Mouse (Mus musculus) ES-E14 (cell line): Measurements from ENCODE around the gene Phf21a. TPM values are rescaled to one million over a fixed set of nuclear protein-coding genes. Genes with fewer than 3 reads are reported as not detected.
"Not testable (repeated sequence)": the region's sequence is repeated elsewhere in the genome, so short reads cannot be mapped to it uniquely, and the experiment has no call there.

Experiments used
- DNase-seq: peaks from one replicate; pipeline ENCODE4 v3.0.0-alpha.2; 2013; ENCODE audit warnings: low read depth, low spot score
- H3K27ac ChIP-seq: 2 replicates; pipeline ENCODE4 v1.5.1; 2012; ENCODE audit warnings: low read depth, mild to moderate bottlenecking, low read length, moderate library complexity, mixed read lengths; ENCODE audit not compliant: poor library complexity, insufficient read depth, severe bottlenecking
- H3K36me3 ChIP-seq: 2 replicates; pipeline ENCODE4 v1.6.1; 2012; ENCODE audit warnings: mild to moderate bottlenecking, low read length, moderate library complexity, mixed read lengths; ENCODE audit not compliant: control insufficient read depth, poor library complexity, insufficient read depth, severe bottlenecking
- H3K4me1 ChIP-seq, 2 experiments: fragments of 150-350 bp in 1 of 2; sonication (generic) in 1 of 2; 2 replicates each; pipeline ENCODE4 v1.6.1; 2012; ENCODE audit warnings: low read length in 2 of 2, mild to moderate bottlenecking in 1 of 2, mixed read lengths in 1 of 2; ENCODE audit not compliant: control insufficient read depth in 2 of 2, insufficient read depth in 2 of 2, poor library complexity in 1 of 2
- H3K4me3 ChIP-seq, 2 experiments: fragments of 150-350 bp in 1 of 2; sonication (generic) in 1 of 2; 2 replicates each; pipeline ENCODE4 v1.5.1; 2012; ENCODE audit warnings: low read length in 2 of 2, low read depth in 1 of 2, mild to moderate bottlenecking in 1 of 2, mixed read lengths in 1 of 2; ENCODE audit not compliant: insufficient read depth in 1 of 2, poor library complexity in 1 of 2, severe bottlenecking in 1 of 2
- H3K9ac ChIP-seq: 2 replicates; pipeline ENCODE4 v1.6.1; 2012; ENCODE audit warnings: low read depth, mild to moderate bottlenecking, low read length, mixed read lengths; ENCODE audit not compliant: poor library complexity, insufficient read depth, severe bottlenecking
- H3K9me3 ChIP-seq: fragments of 150-350 bp; sonication (generic); 2 replicates; pipeline ENCODE4 v1.6.1; 2012; ENCODE audit warnings: low read depth, mild to moderate bottlenecking, low read length; ENCODE audit not compliant: control insufficient read depth, insufficient read depth
- CHD2 ChIP-seq: IDR thresholded peaks from 2 replicates; pipeline ENCODE4 v1.6.1; 2014; ENCODE audit warnings: mild to moderate bottlenecking, low read depth, low read length, inconsistent platforms
- HCFC1 ChIP-seq: IDR thresholded peaks from 2 replicates; pipeline ENCODE4 v1.6.1; 2012; ENCODE audit warnings: low read length, inconsistent platforms, borderline replicate concordance; ENCODE audit not compliant: insufficient read depth
- MAFK ChIP-seq: IDR thresholded peaks from 2 replicates; pipeline ENCODE4 v1.6.1; 2014; ENCODE audit warnings: mild to moderate bottlenecking, low read depth, low read length, inconsistent platforms; ENCODE audit not compliant: insufficient read depth
- ZC3H11A ChIP-seq: IDR thresholded peaks from 2 replicates; pipeline ENCODE4 v1.6.1; 2012; ENCODE audit warnings: low read depth, mild to moderate bottlenecking, inconsistent platforms, low read length, borderline replicate concordance
- ZNF384 ChIP-seq: IDR thresholded peaks from 2 replicates; pipeline ENCODE4 v1.6.1; 2012; ENCODE audit warnings: low read depth, low read length, inconsistent platforms
- in situ Hi-C, 2 experiments: fragments of 600-800 bp; cut with MboI; formaldehyde crosslinking; loops; one replicate each; pipeline ENCODE4 v1.15.1; 2025; ENCODE audit warnings: low sequenced_read_pairs in 2 of 2, inconsistent platforms in 1 of 2; ENCODE audit not compliant: unreplicated experiment in 2 of 2
- total RNA-seq: library from RNA; depleted of rRNA; stranded (reverse); fragments of 300-350 nt; gene quantifications from 2 replicates; pipeline ENCODE4 v1.2.3, GENCODE M21; 2012

Gene Phf21a
- total RNA-seq, 1 experiment = 23.5 TPM

GRCm38 (mm10) chr2:92397436-92397835 lies 304.5 kb downstream of the Phf21a start:
- no peaks in the 10 kb centered on the region for H3K9me3 ChIP-seq
- H3K4me1 ChIP-seq = peaks cover 0 to 6% of the 10 kb centered on the region in 2 experiments; a peak in 1 of 4 replicates
- no peak overlapping the region for H3K9ac ChIP-seq
- no peak overlapping the region for H3K4me3 ChIP-seq
- no peak for DNase-seq
- H3K36me3 ChIP-seq = no peaks in the 10 kb centered on the region
- TF ChIP-seq CHD2 (no peak), ZNF384 (no peak), ZC3H11A (no peak), HCFC1 (no peak), MAFK (no peak)
- H3K27ac ChIP-seq = no peak overlapping the region
- in situ Hi-C loops = no loop called here

DNA sequence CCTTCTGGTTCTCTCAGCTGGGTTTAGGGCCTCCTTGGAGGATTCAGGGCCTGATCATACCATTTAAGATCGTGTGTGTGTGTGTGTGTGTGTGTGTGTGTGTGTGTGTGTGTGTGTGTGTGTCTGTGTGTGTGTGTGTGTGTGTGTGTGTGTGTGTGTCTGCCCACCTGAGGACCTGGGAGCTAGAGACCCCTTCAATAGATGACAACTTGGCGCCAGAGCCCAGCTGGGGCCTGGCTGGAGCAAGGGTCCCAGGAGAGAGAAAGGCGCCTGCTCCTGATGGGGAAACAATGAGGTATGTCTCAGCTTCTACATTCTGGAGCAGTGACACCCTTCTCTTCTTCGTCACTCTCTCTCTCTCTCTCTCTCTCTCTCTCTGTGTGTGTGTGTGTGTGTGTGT lies 307.0 kb downstream of the Phf21a start:
- DNase-seq, H3K4me3 ChIP-seq, H3K27ac ChIP-seq, H3K9me3 ChIP-seq, H3K4me1 ChIP-seq, H3K9ac ChIP-seq, in situ Hi-C loops, H3K36me3 ChIP-seq: not testable (repeated sequence)

GRCm38 (mm10) chr2:92400682-92401081 lies 307.8 kb downstream of the Phf21a start:
- Histone ChIP-seq H3K4me3 (peak overlapping the region; percentile 71 to 85), H3K36me3 (peaks cover 12% of the 10 kb centered on the region), H3K9ac (peak overlapping the region; percentile 80), H3K4me1 (peaks cover 0 to 3% of the 10 kb centered on the region in 2 experiments; a peak in 1 of 4 replicates), H3K9me3 (no peaks in the 10 kb centered on the region), H3K27ac (no peak overlapping the region)
- no peak for DNase-seq
- TF ChIP-seq ZC3H11A (no peak), ZNF384 (no peak), CHD2 (no peak), MAFK (no peak), HCFC1 (no peak)
- in situ Hi-C loops = no loop called here

GRCm38 (mm10) chr2:92401091-92401561 lies 308.2 kb downstream of the Phf21a start, which contains the start of gene Mapk8ip1:
TSS of gene Mapk8ip1 (minus strand) at chr2:92401263.
- Histone ChIP-seq H3K4me3 (peak within 1 kb of the TSS; percentile 71 to 85), H3K27ac (no peak within 1 kb of the TSS), H3K9me3 (no peaks in the 10 kb centered on the region), H3K4me1 (peaks cover 0 to 3% of the 10 kb centered on the region in 2 experiments; a peak in 1 of 4 replicates), H3K9ac (peak within 1 kb of the TSS; percentile 80), H3K36me3 (peaks cover 12% of the 10 kb centered on the region)
- no peak for DNase-seq
- in situ Hi-C loops = no loop called here
- TF ChIP-seq HCFC1 = no peak
- no peak for TF ChIP-seq CHD2
- no peak for TF ChIP-seq MAFK
- no peak for TF ChIP-seq ZNF384
- TF ChIP-seq ZC3H11A = no peak
